Mouse (Mus musculus): Measurements from ENCODE around the gene Pcdh9. TPM values are rescaled to one million over a fixed set of nuclear protein-coding genes. Genes with fewer than 3 reads are reported as not detected.

Pcdh9 gene
- polyA plus RNA-seq, 2 experiments, result 6.4 to 44.0 TPM

DNA sequence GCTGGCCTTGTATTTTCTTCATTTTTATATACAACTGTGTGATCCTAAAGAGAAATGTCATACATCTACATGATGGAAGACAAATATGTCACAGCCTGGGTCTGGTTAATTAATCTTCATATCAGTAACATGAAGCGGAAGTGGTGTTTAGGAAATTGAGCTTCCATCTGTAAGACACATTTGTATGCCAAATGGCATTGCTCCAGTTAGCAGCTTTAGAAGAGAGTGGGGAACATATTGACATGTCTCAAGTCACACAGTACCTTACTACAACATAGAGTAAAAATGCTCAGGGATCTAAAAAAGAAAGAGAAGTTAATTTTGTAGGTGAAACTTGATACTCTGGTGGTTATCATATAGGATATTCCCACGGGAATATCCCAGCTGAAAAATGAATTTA is 505.4 kb downstream of the Pcdh9 start:
- Histone ChIP-seq H3K9me3 (ENCODE audit: control insufficient read depth, low read length) (no peaks in the 10 kb centered on the region), H3K27ac (replicated peaks; ENCODE audit: low read depth, low read length) (no peak overlapping the region), H3K27me3 (ENCODE audit: control insufficient read depth, insufficient read depth, low read length) (no peaks in the 10 kb centered on the region), H3K36me3 (ENCODE audit: control insufficient read depth, insufficient read depth, low read length) (no peaks in the 10 kb centered on the region), H3K4me3 (replicated peaks; ENCODE audit: low read length) (no peak overlapping the region), H3K9ac (ENCODE audit: low read depth, low read length, severe bottlenecking) (no peak overlapping the region), H3K4me1 (ENCODE audit: control insufficient read depth, insufficient read depth, low read length) (no peaks in the 10 kb centered on the region), H3K4me2 (replicated peaks; ENCODE audit: low read depth, low read length, severe bottlenecking) (no peak overlapping the region)
- DNase-seq (ENCODE audit: low spot score) (no peak), ATAC-seq (ENCODE audit: low FRiP score, low read depth) (no peak)
- TF ChIP-seq POLR2A (IDR thresholded peaks at IDR 0.05; ENCODE audit: borderline replicate concordance, extremely low read depth, insufficient read depth, insufficient read length), result no peak
- 79% methylated on average over 2 of the region's 2 CpGs for WGBS

DNA sequence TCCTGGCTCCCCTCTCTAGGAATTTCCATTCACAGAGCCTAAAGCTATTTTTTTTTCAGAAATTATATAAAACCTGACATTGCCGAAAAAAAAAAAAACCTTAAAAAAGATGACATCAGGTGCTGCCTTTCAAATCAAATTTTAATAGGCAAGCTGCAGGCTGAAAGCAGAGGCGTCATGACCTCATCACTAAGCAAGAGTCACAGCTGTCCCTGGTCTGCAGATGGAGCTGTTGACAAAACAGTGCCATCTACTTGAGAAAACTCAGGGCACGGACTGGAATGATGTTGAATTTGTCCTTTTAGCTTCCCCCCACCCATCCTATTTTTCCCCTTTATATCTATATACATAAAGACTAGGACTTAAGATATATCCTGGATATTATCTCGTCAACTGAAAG is 509.3 kb downstream of the Pcdh9 start:
- ATAC-seq (ENCODE audit: low FRiP score, low read depth), result no peak
- DNase-seq (ENCODE audit: low spot score), result peak; percentile 15
- 36% methylated on average over 4 of the region's 4 CpGs for WGBS

DNA sequence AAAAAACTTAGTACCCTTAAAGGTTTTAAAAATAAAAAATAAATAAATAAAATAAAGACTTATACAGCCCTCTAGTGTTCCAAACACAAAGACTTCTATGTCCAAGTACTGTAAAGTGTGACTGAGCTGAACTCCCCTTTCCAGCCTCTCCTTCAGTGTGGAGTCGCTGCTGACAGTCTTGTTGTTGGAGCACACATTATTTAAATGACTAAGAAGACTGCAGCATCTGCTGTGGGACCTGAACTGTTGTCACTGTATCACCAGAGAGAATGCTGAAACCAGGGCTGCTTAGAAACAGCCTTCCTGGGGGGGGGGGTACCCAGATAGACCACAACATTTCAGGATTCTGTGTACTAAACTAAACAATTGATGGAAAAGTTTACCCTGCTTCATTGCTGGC is 509.7 kb downstream of the Pcdh9 start:
- WGBS, result 55% methylated on average over 1 of the region's 1 CpGs
- H3K27ac ChIP-seq (replicated peaks; ENCODE audit: low read depth, low read length), result no peak overlapping the region
- no peaks in the 10 kb centered on the region for H3K36me3 ChIP-seq (ENCODE audit: control insufficient read depth, insufficient read depth, low read length)
- H3K4me3 ChIP-seq (replicated peaks; ENCODE audit: low read length), result no peak overlapping the region
- no peaks in the 10 kb centered on the region for H3K4me1 ChIP-seq (ENCODE audit: control insufficient read depth, insufficient read depth, low read length)
- ATAC-seq (ENCODE audit: low FRiP score, low read depth) (no peak), DNase-seq (ENCODE audit: low spot score) (peak; percentile 13)
- H3K9ac ChIP-seq (ENCODE audit: low read depth, low read length, severe bottlenecking), result no peak overlapping the region
- H3K4me2 ChIP-seq (replicated peaks; ENCODE audit: low read depth, low read length, severe bottlenecking), result no peak overlapping the region
- H3K27me3 ChIP-seq (ENCODE audit: control insufficient read depth, insufficient read depth, low read length), result no peaks in the 10 kb centered on the region
- H3K9me3 ChIP-seq (ENCODE audit: control insufficient read depth, low read length), result no peaks in the 10 kb centered on the region
- TF ChIP-seq POLR2A (IDR thresholded peaks at IDR 0.05; ENCODE audit: borderline replicate concordance, extremely low read depth, insufficient read depth, insufficient read length), result no peak

More for the DNA sequence above, 509.3 kb downstream of the Pcdh9 start:
- Histone ChIP-seq H3K27me3 (ENCODE audit: control insufficient read depth, insufficient read depth, low read length) (no peaks in the 10 kb centered on the region), H3K9me3 (ENCODE audit: control insufficient read depth, low read length) (no peaks in the 10 kb centered on the region), H3K4me3 (replicated peaks; ENCODE audit: low read length) (no peak overlapping the region), H3K4me2 (replicated peaks; ENCODE audit: low read depth, low read length, severe bottlenecking) (no peak overlapping the region), H3K27ac (replicated peaks; ENCODE audit: low read depth, low read length) (no peak overlapping the region), H3K4me1 (ENCODE audit: control insufficient read depth, insufficient read depth, low read length) (no peaks in the 10 kb centered on the region), H3K9ac (ENCODE audit: low read depth, low read length, severe bottlenecking) (no peak overlapping the region), H3K36me3 (ENCODE audit: control insufficient read depth, insufficient read depth, low read length) (no peaks in the 10 kb centered on the region)
- no peak for TF ChIP-seq POLR2A (IDR thresholded peaks at IDR 0.05; ENCODE audit: borderline replicate concordance, extremely low read depth, insufficient read depth, insufficient read length)

DNA sequence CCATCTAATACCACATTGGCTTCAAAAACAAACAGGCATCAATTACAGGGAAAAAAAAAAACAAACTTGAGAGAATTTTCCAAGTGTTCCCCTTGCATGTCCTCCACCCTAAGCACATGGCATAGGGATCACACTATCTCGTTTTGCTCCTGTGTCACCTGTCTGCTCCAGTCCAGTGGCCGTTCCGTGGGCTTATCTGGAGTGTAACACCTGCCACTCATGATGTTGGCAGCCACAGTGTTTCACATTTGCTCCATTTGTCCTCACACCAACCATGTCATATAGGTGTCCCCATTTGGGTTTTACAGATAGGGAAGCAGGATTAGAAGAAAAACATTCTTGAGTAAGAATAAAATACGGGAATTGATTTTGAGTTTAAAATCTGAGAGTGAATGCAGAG is 514.3 kb downstream of the Pcdh9 start:
- Histone ChIP-seq H3K36me3 (ENCODE audit: control insufficient read depth, insufficient read depth, low read length) (no peaks in the 10 kb centered on the region), H3K27ac (replicated peaks; ENCODE audit: low read depth, low read length) (no peak overlapping the region), H3K4me2 (replicated peaks; ENCODE audit: low read depth, low read length, severe bottlenecking) (no peak overlapping the region), H3K9ac (ENCODE audit: low read depth, low read length, severe bottlenecking) (no peak overlapping the region), H3K4me3 (replicated peaks; ENCODE audit: low read length) (no peak overlapping the region), H3K4me1 (ENCODE audit: control insufficient read depth, insufficient read depth, low read length) (no peaks in the 10 kb centered on the region), H3K27me3 (ENCODE audit: control insufficient read depth, insufficient read depth, low read length) (no peaks in the 10 kb centered on the region), H3K9me3 (ENCODE audit: control insufficient read depth, low read length) (no peaks in the 10 kb centered on the region)
- ATAC-seq (ENCODE audit: low FRiP score, low read depth) (no peak), DNase-seq (ENCODE audit: low spot score) (no peak)
- 84% methylated on average over 4 of the region's 4 CpGs for WGBS
- TF ChIP-seq POLR2A (IDR thresholded peaks at IDR 0.05; ENCODE audit: borderline replicate concordance, extremely low read depth, insufficient read depth, insufficient read length), result no peak

DNA sequence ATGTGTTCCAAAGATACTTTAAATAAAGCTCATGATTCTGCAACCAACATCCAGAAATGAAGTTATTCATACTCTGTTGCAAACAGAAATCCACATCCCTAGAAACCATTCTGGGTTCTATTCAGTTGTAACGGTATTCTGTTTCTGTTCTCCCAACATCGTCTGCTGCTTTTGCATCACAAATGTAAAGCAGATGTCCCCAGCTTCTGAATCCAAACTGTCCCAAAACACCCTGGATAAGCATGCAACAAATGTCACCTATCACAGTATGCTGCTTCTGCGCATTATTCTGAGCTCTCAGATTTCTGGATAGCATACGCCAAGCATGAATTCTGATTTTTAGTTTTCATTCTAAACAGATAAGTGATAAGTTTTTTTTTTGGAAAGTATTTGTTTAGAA is 516.3 kb downstream of the Pcdh9 start:
- no peak overlapping the region for H3K27ac ChIP-seq (replicated peaks; ENCODE audit: low read depth, low read length)
- DNase-seq (ENCODE audit: low spot score), result no peak
- no peak overlapping the region for H3K9ac ChIP-seq (ENCODE audit: low read depth, low read length, severe bottlenecking)
- H3K4me2 ChIP-seq (replicated peaks; ENCODE audit: low read depth, low read length, severe bottlenecking), result no peak overlapping the region
- ATAC-seq (ENCODE audit: low FRiP score, low read depth), result no peak
- no peak overlapping the region for H3K4me3 ChIP-seq (replicated peaks; ENCODE audit: low read length)
- WGBS, result 54% methylated on average over 4 of the region's 4 CpGs
- no peaks in the 10 kb centered on the region for H3K27me3 ChIP-seq (ENCODE audit: control insufficient read depth, insufficient read depth, low read length)
- no peaks in the 10 kb centered on the region for H3K9me3 ChIP-seq (ENCODE audit: control insufficient read depth, low read length)
- no peaks in the 10 kb centered on the region for H3K4me1 ChIP-seq (ENCODE audit: control insufficient read depth, insufficient read depth, low read length)
- no peaks in the 10 kb centered on the region for H3K36me3 ChIP-seq (ENCODE audit: control insufficient read depth, insufficient read depth, low read length)
- TF ChIP-seq POLR2A (IDR thresholded peaks at IDR 0.05; ENCODE audit: borderline replicate concordance, extremely low read depth, insufficient read depth, insufficient read length), result no peak

DNA sequence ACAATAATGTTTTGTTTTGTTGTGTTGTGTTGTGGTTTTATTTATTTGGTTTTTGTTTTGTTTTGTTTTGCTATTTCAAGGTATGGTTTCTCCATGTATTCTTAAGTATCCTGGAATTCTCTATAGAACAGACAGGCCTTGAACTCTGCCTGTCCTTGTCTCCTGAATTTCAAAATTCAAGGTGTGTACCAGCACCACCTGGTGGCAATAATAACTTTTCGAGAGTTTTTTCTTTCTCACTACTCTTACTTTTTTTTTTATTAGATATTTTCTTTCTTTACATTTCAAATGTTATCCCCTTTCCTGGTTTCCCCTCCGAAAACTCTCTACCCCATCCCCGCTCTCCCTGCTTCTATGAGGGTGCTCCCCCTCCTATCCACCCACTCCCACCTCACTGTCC is 536.3 kb downstream of the Pcdh9 start:
- no peak overlapping the region for H3K27ac ChIP-seq (replicated peaks; ENCODE audit: low read depth, low read length)
- no peak overlapping the region for H3K9ac ChIP-seq (ENCODE audit: low read depth, low read length, severe bottlenecking)
- ATAC-seq (ENCODE audit: low FRiP score, low read depth) (no peak), DNase-seq (ENCODE audit: low spot score) (no peak)
- TF ChIP-seq POLR2A (IDR thresholded peaks at IDR 0.05; ENCODE audit: borderline replicate concordance, extremely low read depth, insufficient read depth, insufficient read length), result no peak
- 88% methylated on average over 3 of the region's 3 CpGs for WGBS
- H3K4me2 ChIP-seq (replicated peaks; ENCODE audit: low read depth, low read length, severe bottlenecking), result no peak overlapping the region
- no peaks in the 10 kb centered on the region for H3K27me3 ChIP-seq (ENCODE audit: control insufficient read depth, insufficient read depth, low read length)
- H3K9me3 ChIP-seq (ENCODE audit: control insufficient read depth, low read length), result no peaks in the 10 kb centered on the region
- H3K4me3 ChIP-seq (replicated peaks; ENCODE audit: low read length), result no peak overlapping the region
- peaks cover 4% of the 10 kb centered on the region; the same call in 1 of the 2 replicates for H3K4me1 ChIP-seq (ENCODE audit: control insufficient read depth, insufficient read depth, low read length)
- H3K36me3 ChIP-seq (ENCODE audit: control insufficient read depth, insufficient read depth, low read length), result no peaks in the 10 kb centered on the region

Measured in limb, embryonic 14.5 days (tissue).